Mouse (Mus musculus) layer of hippocampus, adult 9-10 months (tissue): ENCODE data around the gene Ikzf1.

Experiments used
- DNase-seq: peaks from one replicate; pipeline ENCODE4 v3.0.0; 2022; ENCODE audit warnings: low spot score

The Ikzf1 gene

GRCm38 (mm10) chr11:11690059-11690844 lies 5.4 kb downstream of the Ikzf1 start:
- no peak for DNase-seq

DNA sequence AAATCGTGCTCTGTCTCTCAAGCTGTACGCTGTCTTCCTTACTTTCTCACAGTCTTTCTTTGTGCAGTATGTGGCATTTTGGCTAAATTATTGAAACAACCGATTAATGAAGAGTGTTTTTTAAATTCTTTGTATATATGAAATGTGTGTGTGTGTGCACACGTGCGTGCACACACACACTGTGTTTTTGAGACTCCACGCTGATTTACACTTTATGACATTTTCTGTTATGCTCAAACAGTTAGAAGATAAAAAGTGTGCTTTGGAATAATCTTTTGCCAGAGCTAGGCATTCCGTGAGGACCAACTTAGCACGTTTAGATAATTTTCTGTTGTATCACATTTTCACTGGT lies 6.0 kb downstream of the Ikzf1 start:
- no peak for DNase-seq

- no peak for DNase-seq
Measured at GRCm38 (mm10) chr11:11691324-11692058, 6.7 kb downstream of the Ikzf1 start.

- DNase-seq: no peak
Measured at GRCm38 (mm10) chr11:11692558-11693166, 7.9 kb downstream of the Ikzf1 start.

DNA sequence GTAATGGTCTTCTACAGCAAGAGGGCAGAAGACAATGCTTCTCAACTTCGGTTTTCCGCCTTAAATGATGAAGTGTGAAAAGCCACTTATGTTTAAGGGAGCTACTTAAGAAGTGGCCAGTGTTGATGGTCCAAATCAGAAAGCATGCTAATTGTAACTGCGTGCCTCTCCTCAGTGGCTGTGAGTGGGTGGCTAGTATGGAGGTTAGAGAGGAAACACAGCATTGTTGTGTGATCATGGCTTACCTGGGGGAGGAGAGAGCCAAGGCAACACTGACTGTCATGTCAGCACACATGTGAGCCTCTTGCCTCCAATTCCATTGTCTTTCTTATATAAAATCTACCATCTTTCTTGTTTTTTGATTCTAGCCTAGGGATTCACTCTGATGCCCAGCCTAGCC lies 8.6 kb downstream of the Ikzf1 start:
- no peak for DNase-seq

- DNase-seq: no peak
Measured at GRCm38 (mm10) chr11:11694072-11694471, 9.3 kb downstream of the Ikzf1 start.

- no peak for DNase-seq
Measured at GRCm38 (mm10) chr11:11694472-11695177, 9.8 kb downstream of the Ikzf1 start.

DNA sequence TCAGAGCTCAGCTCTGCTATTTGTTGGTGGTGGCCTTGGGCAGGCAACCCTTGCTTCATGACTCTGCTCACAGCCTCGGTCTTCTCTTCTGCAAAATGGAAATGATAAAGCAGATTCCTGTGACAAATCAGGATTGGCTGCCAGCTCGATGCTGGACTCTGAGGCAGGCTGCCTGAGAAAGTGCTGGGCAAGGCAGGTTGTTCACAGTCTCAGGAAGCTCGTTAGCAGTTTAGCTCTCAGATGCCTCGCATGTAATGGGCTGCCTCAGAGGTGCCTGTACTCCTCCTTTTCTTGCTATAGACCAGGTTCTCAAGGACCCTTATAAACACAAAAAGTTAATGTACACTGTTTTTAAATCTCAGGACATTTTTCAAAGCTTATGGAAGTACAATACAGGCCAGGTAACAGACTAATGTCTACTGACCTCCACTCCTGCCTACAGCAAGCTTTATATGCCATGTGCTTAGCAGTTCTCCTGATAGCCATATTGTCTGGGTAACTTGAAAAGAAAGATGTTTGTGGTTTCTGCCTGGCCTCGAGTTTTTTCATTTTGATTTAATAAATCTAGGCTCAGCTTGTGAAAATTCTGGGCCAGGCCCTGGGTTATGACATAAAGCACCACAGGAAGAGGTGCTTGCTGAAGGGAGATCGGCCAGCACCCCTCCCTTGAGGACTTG lies 10.5 kb downstream of the Ikzf1 start:
- no peak for DNase-seq

DNA sequence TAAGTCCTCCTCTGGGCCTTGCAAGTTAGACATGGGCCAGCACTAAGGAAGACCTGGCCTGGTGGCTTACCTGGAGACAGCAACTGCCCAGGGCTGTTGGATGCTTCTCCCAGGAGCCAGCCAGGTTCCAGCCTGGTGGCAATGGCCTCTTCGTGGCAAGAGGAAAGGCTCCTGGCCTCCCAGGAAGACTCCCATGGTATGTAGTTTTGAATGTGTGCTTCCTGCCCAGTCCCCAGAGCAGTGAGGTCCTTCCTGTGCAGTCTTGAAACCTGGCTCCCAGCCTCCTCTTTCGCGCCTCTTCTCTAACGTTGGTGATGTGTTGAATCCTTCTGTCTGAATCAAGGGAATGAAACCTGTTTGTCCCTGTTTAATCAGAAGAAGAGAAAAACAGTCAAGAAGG lies 11.1 kb downstream of the Ikzf1 start:
- no peak for DNase-seq

DNA sequence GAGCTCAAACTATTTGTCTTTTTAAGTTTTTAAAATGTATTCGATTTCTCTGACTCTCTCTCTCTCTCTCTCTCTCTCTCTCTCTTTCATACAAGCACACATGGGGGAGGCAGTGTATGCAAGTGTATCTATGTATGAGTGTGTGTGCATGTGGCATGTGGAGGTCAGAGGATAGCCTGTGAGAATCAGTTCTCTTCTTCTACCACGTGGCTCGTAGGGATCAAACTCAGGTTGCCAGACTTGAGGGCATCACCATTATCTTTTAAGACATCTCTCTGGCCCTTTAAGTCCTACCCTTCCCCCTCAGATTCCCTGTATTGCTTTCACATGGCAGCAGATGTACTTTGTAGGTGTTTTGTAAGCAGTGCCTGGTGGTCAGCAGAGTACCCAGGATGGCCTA lies 12.0 kb downstream of the Ikzf1 start:
- DNase-seq: no peak

DNA sequence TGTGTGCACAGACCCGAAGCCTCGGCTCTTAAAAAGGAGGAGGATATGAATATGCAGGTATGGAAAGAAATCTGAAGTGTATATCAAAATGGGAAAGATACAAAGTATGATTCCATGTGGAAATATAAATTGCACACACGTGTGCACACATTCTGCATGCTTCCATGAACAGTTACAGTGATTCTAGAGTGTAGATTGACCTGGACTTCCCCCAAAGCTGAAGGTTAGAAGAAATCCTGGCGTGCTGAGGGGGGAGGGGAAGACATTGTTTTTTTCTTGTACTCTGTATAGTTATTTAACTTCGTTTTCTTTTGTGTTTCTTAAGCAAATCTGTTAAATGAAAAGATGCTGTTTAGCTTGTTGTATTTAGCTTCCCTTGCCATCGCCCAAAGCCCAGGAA lies 16.6 kb downstream of the Ikzf1 start:
- DNase-seq: no peak

DNA sequence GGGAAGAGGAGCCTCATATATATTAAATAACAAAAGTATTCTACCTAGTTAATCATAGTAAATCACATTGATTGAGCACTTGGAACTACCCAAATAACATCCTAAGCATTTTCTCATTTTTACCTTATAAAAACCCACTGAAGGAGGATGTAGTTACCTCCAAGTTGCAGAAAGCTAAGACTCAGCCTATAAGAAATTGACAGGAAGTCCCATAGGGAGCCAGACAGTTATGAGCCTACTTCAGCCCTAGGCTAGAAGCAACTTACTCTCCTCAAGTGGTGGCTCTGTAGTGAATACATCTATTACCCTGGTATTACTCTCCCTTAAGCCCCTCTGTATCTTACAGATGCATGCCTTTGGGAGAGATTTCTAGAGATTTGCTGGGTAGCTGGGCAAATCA lies 19.0 kb downstream of the Ikzf1 start:
- no peak for DNase-seq

DNA sequence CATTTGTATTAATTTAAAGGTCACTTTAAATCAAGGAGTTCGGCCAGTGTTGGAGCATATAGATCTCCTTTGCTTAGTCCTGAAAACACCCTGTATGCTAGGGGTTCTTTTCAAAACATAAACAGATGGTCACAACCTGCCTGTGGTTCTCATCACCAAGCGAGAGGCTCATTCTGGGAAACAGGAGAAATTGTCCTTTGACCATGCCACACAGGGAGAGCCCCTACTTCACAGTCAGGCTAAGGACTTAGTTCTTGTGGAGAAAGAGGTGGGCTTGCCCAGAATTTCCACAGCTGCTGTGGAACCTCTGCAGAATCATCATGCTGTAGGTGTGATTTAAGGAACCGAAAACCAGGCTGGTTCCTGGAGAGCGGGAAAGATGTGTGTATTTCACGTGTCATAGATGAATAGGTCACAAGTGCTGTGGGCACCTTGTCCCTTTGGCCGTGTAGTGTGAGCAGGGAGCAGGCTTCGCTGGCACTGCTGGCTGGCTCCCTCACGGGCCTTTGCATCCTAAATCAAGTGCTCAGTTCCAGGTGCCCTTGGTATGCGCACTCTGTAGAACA lies 23.4 kb downstream of the Ikzf1 start:
- DNase-seq: no peak

DNA sequence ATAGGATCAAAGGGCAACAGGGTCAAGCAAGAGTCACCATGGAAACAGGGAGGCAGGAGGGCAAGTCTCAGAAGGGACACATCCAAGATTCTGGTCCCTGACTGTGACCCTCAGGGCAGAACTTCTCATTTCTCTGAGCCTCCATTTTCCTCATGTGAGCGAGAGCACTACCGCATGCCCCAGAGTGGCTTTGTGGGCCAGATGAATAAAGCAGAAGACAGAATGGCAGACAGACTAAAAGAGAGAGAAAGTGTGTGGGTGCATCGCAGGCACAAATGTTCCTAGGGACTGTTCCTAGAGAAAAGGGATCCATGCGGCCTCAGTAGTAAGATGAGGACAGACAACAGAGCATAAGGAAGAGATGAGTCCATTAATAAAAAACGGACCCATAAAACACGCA lies 24.5 kb downstream of the Ikzf1 start:
- DNase-seq: no peak

DNA sequence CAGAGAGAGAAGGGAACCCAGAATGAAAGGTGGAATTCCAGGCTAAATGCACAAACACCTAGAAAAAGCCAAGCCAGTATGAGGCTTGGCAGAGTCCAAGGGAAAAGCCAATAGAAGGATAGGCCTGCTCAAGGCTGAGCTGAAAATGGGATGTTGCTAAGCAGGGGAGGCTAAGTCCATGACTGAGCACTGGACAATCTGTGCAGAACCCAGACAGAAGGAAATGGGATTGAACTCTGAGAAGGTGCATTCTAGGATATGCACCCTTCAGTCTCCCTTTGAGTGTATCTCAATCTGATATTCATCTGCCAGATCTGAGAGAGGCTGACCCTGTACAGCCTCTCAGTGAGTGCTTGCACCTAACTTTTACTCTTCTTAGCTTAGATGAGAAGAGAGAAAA lies 25.9 kb downstream of the Ikzf1 start:
- no peak for DNase-seq

DNA sequence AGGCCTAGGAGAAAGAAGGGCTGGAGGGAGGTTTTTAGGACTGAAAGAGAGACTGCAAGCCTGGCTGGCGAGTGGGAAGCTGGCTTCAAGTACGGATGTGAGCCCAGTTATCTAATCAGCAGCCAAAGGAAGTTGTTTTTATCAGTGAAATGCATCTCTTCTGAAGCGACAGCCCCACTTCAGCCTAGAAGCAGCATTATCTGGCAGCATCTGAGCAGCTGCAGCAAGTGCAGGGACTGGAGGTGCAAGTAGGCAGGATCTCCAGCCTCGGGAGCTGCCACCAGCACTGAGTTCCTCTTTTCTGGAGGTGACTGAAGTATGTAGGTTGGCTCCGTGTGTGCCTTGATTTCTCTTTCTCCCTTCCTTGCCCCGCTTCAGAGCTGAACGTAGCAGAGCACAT lies 26.9 kb downstream of the Ikzf1 start:
- no peak for DNase-seq

DNA sequence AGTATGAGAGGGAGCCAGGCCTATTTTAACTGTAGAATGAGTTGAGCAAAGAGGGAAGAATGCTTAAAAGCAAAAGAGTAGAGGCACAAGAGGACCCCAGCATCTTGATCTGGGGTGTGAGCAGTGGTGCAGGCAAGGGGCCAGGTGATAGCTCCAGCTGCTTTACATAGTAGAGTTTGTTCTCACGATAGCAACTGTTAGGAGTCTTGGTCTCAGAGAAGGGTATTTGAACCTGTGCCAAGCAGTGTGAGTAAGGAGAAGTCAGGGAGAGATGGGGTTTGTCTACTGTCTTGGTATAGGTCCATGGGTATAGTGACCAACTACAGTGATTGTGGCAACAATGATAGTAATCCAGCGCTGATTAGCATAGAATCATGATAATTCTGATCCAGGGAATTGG lies 29.9 kb downstream of the Ikzf1 start:
- DNase-seq: no peak

DNA sequence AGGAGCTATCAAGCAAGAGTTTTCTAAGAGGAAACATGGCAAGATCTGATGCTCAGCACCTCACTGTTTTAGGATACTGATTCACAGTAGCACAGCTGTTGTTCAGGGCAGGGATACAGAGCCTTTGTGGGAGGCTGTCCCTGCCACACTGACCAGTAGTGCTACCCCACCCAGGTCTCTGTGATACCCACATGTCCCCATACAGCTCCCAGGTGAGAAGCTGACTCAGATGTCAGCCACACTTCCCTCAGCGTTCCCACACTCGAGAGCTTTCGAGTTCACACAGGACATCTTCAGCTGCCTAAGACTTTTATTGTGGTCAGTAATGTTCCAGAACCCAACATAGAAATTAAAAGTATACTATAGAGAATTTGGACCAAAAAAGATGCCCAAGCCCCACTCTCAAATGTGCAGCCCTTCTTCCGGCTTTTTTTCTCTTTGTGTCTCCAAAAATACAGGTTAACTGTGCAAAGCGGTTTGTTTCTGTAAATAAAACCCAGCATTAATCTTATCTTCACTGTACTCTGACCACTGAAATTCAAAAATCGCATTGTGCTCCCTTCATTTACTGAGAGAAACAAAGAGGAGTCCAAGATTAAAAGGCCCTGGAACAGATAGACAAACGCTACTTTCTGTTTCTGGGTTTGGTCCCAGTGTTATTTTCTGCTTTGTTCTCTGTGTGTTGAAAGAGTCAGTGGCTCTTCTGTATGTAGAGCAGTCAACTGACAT lies 31.3 kb downstream of the Ikzf1 start:
- DNase-seq: no peak

GRCm38 (mm10) chr11:11716692-11717037 lies 31.9 kb downstream of the Ikzf1 start:
- no peak for DNase-seq

GRCm38 (mm10) chr11:11717606-11718167 lies 32.9 kb downstream of the Ikzf1 start:
- DNase-seq: no peak

DNA sequence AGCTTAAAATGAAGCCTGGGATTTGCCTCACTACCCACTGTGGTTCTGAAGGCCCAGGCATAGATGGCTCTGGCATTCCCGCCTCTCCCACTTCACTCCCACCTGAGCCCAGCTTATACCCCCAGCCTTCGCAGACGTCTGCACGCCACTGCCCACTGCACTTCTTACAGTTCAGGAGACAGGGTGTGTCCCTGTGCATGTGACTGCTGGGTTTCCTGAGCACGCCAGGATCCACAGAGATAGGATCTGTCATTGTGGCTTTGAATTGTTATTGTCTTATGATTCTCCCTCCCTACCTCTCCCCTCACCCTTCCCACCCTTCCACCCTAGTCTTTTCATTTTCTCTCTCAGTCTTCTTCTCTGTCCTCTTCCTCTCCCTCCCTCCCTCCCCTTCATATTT lies 34.9 kb downstream of the Ikzf1 start:
- no peak for DNase-seq
